11 mouse cellular contexts compared by ENCODE assay signal in the genomic region with DNA sequence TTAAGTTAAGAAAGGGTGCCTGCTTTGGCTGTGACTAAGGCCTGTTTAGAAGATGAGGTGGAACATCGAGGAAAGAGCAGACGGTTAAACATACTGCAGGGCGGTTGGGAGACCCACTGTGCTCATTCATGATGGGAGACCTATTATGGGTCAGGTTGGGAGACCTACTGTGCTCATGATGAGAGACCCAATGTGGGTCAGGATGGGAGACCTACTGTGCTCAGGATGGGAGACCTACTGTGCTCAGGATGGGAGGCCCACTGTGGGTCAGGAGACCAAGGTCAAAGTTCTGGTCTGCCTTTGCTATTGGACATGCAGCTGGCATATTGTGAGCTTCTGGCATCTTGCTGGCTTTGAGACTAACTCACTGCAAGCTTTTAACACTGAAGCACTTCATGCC.
DNase-seq lines count a peak whose midpoint lies in the region; ATAC-seq and TF ChIP-seq lines count a peak whose summit lies in the region.
"Had no signal": no experiment of that assay in that cellular context is flagged by ENCODE, and none has a peak within 500 bp of the region (broad histone marks: within the 10 kb centered on the region; RNA-seq: fewer than 3 reads in every experiment).

No protein-coding gene starts in this region.

- no peak overlapping the region for H3K4me2 ChIP-seq in forebrain, embryonic 15.5 days (replicated peaks)
- H3K4me2 ChIP-seq in lung, embryonic 14.5 days, result no peak overlapping the region
- H3K4me2 ChIP-seq in liver, embryonic 15.5 days, result peak overlapping the region; percentile 23; the same call in 1 of the 2 replicates

- H3K9ac ChIP-seq in forebrain, embryonic 15.5 days (replicated peaks), result no peak overlapping the region
- H3K9ac ChIP-seq in lung, embryonic 14.5 days, result no peak overlapping the region
- H3K9ac ChIP-seq in liver, embryonic 15.5 days, result no peak overlapping the region
- H3K9ac ChIP-seq: forebrain, postnatal 0 days had no signal

- WGBS in forebrain, embryonic 15.5 days, result 93% methylated on average over 3 of the region's 3 CpGs
- 91% methylated on average over 3 of the region's 3 CpGs for WGBS in forebrain, embryonic 10.5 days
- 78% methylated on average over 3 of the region's 3 CpGs for WGBS in lung, embryonic 14.5 days
- WGBS in liver, embryonic 15.5 days (ENCODE audit: insufficient replicate concordance), result 59% methylated on average over 3 of the region's 3 CpGs

- no peaks in the 10 kb centered on the region for H3K9me3 ChIP-seq in forebrain, embryonic 15.5 days
- no peaks in the 10 kb centered on the region for H3K9me3 ChIP-seq in forebrain, embryonic 10.5 days
- no peaks in the 10 kb centered on the region for H3K9me3 ChIP-seq in lung, embryonic 14.5 days (ENCODE audit: low read depth, low read length)
- H3K9me3 ChIP-seq in liver, embryonic 15.5 days (replicated peaks), result no peaks in the 10 kb centered on the region
- H3K9me3 ChIP-seq: G1E had no signal

- no peak overlapping the region for H3K4me3 ChIP-seq in forebrain, embryonic 15.5 days
- no peak overlapping the region for H3K4me3 ChIP-seq in forebrain, embryonic 10.5 days
- H3K4me3 ChIP-seq in lung, embryonic 14.5 days (ENCODE audit: low read depth, low read length), result no peak overlapping the region
- H3K4me3 ChIP-seq in bone marrow macrophage, adult 2 months (ENCODE audit: insufficient read depth, low read length), result no peak overlapping the region
- H3K4me3 ChIP-seq in liver, embryonic 15.5 days (replicated peaks), result no peak overlapping the region

- DNase-seq in forebrain, embryonic 10.5 days (ENCODE audit: extremely low spot score, low spot score), result no peak
- DNase-seq in lung, embryonic 14.5 days, result no peak
- DNase-seq in lung, adult 18-20 months, result no peak
- DNase-seq in kidney, adult 9 months, result no peak
- DNase-seq in left cerebral cortex, postnatal 36 days (ENCODE audit: low spot score in 2 of 2), result no peak
- DNase-seq: cerebellum, adult 8-10 months; forebrain, postnatal 0 days had no signal

- intact Hi-C loops in left cerebral cortex, postnatal 36 days (cut with DNase I), result no loop called here

- TF ChIP-seq CTCF in lung, embryonic 14.5 days (IDR thresholded peaks at IDR 0.05; ENCODE audit: low read depth), result no peak
- TF ChIP-seq CTCF in bone marrow macrophage, adult 2 months (IDR thresholded peaks at IDR 0.05; ENCODE audit: low read depth, low read length), result no peak

- ATAC-seq in forebrain, embryonic 15.5 days (replicated peaks), result no peak
- no peak for ATAC-seq in lung, embryonic 14.5 days (ENCODE audit: insufficient read depth)
- ATAC-seq in liver, embryonic 15.5 days (ENCODE audit: insufficient read depth), result no peak
- ATAC-seq: forebrain, postnatal 0 days had no signal

- no peaks in the 10 kb centered on the region for H3K27me3 ChIP-seq in forebrain, embryonic 15.5 days
- H3K27me3 ChIP-seq in forebrain, embryonic 10.5 days (ENCODE audit: poor library complexity, severe bottlenecking), result no peaks in the 10 kb centered on the region
- no peaks in the 10 kb centered on the region for H3K27me3 ChIP-seq in lung, embryonic 14.5 days (ENCODE audit: insufficient read depth, low read length)
- H3K27me3 ChIP-seq in liver, embryonic 15.5 days, result no peaks in the 10 kb centered on the region

- 0 out of 2 replicates have a peak overlapping the region, but pooled peaks have one; percentile 27 for H3K27ac ChIP-seq in forebrain, embryonic 15.5 days (replicated peaks)
- H3K27ac ChIP-seq in forebrain, embryonic 10.5 days, result no peak overlapping the region
- peak overlapping the region; percentile 34 for H3K27ac ChIP-seq in lung, embryonic 14.5 days (ENCODE audit: low read depth)
- 0 out of 2 replicates have a peak overlapping the region, but pooled peaks have one; percentile 17 for H3K27ac ChIP-seq in bone marrow macrophage, adult 2 months (ENCODE audit: insufficient read depth, low read depth, low read length)
- H3K27ac ChIP-seq in liver, embryonic 15.5 days (replicated peaks), result peak overlapping the region; percentile 68

- TF ChIP-seq POLR2A in bone marrow macrophage, adult 2 months (IDR thresholded peaks at IDR 0.05; ENCODE audit: borderline replicate concordance, low read depth, low read length), result no peak

- H3K4me1 ChIP-seq in forebrain, embryonic 15.5 days, result peaks cover 80% of the 10 kb centered on the region
- H3K4me1 ChIP-seq in forebrain, embryonic 10.5 days, result peaks cover 88% of the 10 kb centered on the region
- peaks cover 41% of the 10 kb centered on the region for H3K4me1 ChIP-seq in lung, embryonic 14.5 days (ENCODE audit: insufficient read depth)
- H3K4me1 ChIP-seq in bone marrow macrophage, adult 2 months (ENCODE audit: control insufficient read depth, insufficient read depth, low read length), result peaks cover 65% of the 10 kb centered on the region
- peaks cover 96% of the 10 kb centered on the region for H3K4me1 ChIP-seq in liver, embryonic 15.5 days (replicated peaks)

- no peaks in the 10 kb centered on the region for H3K36me3 ChIP-seq in forebrain, embryonic 15.5 days
- peaks cover 60% of the 10 kb centered on the region for H3K36me3 ChIP-seq in forebrain, embryonic 10.5 days (replicated peaks)
- H3K36me3 ChIP-seq in lung, embryonic 14.5 days (ENCODE audit: insufficient read depth), result no peaks in the 10 kb centered on the region
- H3K36me3 ChIP-seq in liver, embryonic 15.5 days (replicated peaks), result no peaks in the 10 kb centered on the region
